Mouse (Mus musculus): ENCODE data around the gene Bach2. TPM values are rescaled to one million over a fixed set of nuclear protein-coding genes. Genes with fewer than 3 reads are reported as not detected.

Bach2 gene
- polyA plus RNA-seq, 1 experiment from 2014 or later: 5.8 TPM

DNA sequence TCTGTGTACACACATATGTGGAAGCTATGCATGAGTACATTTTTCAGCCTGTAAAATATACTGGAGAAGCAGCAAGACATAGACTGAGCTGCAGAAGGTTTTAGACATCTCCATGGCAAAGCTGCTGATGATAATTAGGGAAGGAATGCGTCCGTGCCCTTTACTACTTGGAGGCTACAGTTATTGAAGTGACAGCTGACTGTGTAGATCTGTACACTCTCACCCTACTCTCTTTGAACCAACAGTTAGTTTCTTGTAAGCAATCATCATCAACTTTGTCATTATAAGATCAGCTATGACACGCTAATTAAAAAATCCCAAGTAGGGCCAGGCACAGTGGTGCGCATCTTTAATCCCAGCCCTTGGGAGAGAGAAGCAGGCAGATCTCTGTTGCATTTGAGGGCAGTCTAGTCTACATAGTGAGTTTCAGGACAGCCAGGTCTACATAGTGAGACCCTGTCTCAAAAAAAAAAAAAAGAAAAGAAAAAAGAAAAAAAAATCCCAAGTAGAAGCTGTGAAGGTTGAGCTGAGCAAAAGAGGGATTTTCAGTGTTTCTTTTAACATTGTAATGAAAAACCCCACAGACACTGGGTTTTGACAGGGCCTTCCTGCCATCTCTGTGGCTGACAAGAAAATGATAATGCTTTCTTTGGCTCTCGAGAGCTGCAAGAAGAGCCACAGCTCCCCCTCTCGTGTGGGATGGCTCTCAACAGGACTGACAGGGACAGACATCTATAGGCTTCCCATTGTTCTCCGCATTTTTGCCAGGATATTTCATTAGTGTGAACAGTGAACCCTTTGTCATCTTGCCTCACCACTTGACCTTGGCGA, 322.3 kb downstream of the Bach2 start:
- Histone ChIP-seq H3K9me3 (no peaks in the 10 kb centered on the region), H3K4me1 (no peaks in the 10 kb centered on the region), H3K4me3 (no peak overlapping the region), H3K4me2 (no peak overlapping the region), H3K9ac (no peak overlapping the region), H3K36me3 (peaks cover 20% of the 10 kb centered on the region), H3K27me3 (no peaks in the 10 kb centered on the region), H3K27ac (no peak overlapping the region)
- ATAC-seq (ENCODE audit: insufficient number of reproducible peaks, low FRiP score, low TSS enrichment, low read depth): no peak
- 62% methylated on average over 8 of the region's 8 CpGs for WGBS

DNA sequence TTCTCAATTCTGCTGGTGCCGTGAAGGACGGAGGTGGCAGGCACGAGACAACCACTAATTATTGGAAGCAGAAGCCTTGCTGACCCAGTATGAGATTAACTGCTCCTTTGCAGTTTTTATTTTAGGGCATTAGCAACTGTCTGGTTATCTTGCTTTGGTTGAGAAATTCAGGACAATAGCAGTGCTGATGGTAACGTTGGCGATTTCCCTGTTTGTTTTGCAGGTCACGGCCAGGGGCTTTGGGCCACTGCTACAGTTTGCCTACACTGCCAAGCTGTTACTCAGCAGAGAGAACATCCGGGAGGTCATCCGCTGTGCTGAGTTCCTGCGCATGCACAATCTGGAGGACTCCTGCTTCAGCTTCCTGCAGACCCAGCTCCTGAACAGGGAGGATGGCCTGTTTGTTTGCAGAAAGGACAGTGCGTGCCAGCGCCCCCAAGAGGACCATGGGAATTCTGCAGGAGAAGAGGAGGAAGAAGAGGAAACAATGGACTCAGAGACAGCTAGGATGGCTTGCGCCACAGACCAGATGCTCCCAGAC, 323.0 kb downstream of the Bach2 start:
- Histone ChIP-seq H3K4me1 (no peaks in the 10 kb centered on the region), H3K4me2 (no peak overlapping the region), H3K27ac (no peak overlapping the region), H3K4me3 (no peak overlapping the region), H3K27me3 (no peaks in the 10 kb centered on the region), H3K9me3 (no peaks in the 10 kb centered on the region), H3K36me3 (peaks cover 20% of the 10 kb centered on the region), H3K9ac (no peak overlapping the region)
- 75% methylated on average over 12 of the region's 12 CpGs for WGBS
- no peak for ATAC-seq (ENCODE audit: insufficient number of reproducible peaks, low FRiP score, low TSS enrichment, low read depth)

GRCm38 (mm10) chr4:32562319-32563115, 323.9 kb downstream of the Bach2 start:
- Histone ChIP-seq H3K27me3 (no peaks in the 10 kb centered on the region), H3K4me2 (no peak overlapping the region), H3K9ac (no peak overlapping the region), H3K27ac (no peak overlapping the region), H3K4me3 (no peak overlapping the region), H3K4me1 (no peaks in the 10 kb centered on the region), H3K36me3 (peaks cover 20% of the 10 kb centered on the region), H3K9me3 (no peaks in the 10 kb centered on the region)
- ATAC-seq (ENCODE audit: insufficient number of reproducible peaks, low FRiP score, low TSS enrichment, low read depth): 0 out of 2 replicates have a peak, but pooled peaks have one; percentile 30
- WGBS: 93% methylated on average over 35 of the region's 35 CpGs

DNA sequence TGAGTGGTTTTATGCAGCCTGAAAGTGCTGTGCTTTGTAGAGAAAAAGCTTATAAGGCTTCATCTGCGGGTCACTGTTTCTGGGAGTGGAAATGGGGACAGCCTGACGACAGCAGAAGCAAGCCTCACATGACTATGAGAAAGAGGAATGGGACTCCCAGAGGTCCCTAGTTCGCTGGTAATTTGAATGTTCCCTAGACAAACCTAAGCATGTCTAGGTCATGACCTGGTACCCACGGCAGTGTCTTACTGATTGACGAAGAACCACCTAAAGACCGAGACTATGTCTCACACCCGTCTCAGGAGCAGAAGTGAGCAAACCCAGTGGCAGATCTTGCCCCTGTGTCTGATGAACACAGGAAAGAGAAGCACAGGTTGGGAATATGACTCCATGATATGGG, 325.8 kb downstream of the Bach2 start:
- no peaks in the 10 kb centered on the region for H3K9me3 ChIP-seq
- 81% methylated on average over 7 of the region's 7 CpGs for WGBS
- no peaks in the 10 kb centered on the region for H3K27me3 ChIP-seq
- H3K9ac ChIP-seq: no peak overlapping the region
- peaks cover 20% of the 10 kb centered on the region for H3K36me3 ChIP-seq
- H3K4me2 ChIP-seq: no peak overlapping the region
- no peak for ATAC-seq (ENCODE audit: insufficient number of reproducible peaks, low FRiP score, low TSS enrichment, low read depth)
- H3K4me1 ChIP-seq: no peaks in the 10 kb centered on the region
- H3K27ac ChIP-seq: no peak overlapping the region
- H3K4me3 ChIP-seq: no peak overlapping the region

DNA sequence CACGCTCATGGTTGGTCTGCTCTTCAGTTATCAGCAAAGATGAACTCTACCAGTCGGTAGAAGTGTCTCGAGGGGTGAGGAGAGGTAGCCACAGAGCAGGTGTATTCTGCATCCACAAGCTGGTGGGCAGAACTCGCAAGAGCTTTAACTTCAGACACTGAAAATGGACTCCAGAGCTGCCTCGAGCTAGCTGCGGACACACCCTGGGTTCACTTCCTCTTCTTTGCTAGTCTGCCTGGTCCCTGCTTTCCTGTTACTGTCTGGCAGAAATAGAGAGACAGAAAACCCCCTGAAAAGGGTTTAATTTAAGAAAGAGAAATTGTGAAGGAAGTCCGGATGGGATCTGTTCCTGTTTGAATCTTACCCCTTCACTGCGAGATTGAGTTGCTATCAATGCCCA, 326.3 kb downstream of the Bach2 start:
- Histone ChIP-seq H3K27ac (no peak overlapping the region), H3K4me2 (no peak overlapping the region), H3K9me3 (no peaks in the 10 kb centered on the region), H3K36me3 (peaks cover 20% of the 10 kb centered on the region), H3K9ac (no peak overlapping the region), H3K27me3 (no peaks in the 10 kb centered on the region), H3K4me3 (no peak overlapping the region), H3K4me1 (peaks cover under 1% of the 10 kb centered on the region; the same call in 1 of the 2 replicates)
- 88% methylated on average over 8 of the region's 8 CpGs for WGBS
- no peak for ATAC-seq (ENCODE audit: insufficient number of reproducible peaks, low FRiP score, low TSS enrichment, low read depth)

DNA sequence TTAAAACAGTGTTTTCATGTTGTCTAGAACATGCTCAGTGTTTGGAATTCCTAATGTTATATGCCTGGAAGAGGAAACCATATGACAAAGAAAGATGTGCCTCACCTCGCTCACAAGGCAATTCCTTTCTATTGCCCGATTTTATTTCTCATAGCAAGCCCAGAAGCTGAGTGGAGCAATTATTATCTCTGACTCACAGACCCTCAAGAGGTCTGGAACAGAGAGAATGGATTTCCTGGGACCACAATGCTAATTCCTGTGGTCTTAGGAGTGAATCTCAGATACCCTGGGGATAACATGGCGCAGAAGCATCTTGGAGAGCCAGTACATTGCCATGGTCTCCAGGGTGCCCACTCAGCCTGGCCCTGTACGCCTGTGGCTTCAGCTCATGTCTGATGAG, 330.4 kb downstream of the Bach2 start:
- Histone ChIP-seq H3K4me2 (no peak overlapping the region), H3K9ac (no peak overlapping the region), H3K9me3 (no peaks in the 10 kb centered on the region), H3K27me3 (no peaks in the 10 kb centered on the region), H3K27ac (no peak overlapping the region), H3K4me1 (peaks cover 6% of the 10 kb centered on the region; the same call in 1 of the 2 replicates), H3K4me3 (no peak overlapping the region), H3K36me3 (peaks cover 7% of the 10 kb centered on the region; the same call in 1 of the 2 replicates)
- ATAC-seq (ENCODE audit: insufficient number of reproducible peaks, low FRiP score, low TSS enrichment, low read depth): no peak
- 64% methylated on average over 4 of the region's 4 CpGs for WGBS

DNA sequence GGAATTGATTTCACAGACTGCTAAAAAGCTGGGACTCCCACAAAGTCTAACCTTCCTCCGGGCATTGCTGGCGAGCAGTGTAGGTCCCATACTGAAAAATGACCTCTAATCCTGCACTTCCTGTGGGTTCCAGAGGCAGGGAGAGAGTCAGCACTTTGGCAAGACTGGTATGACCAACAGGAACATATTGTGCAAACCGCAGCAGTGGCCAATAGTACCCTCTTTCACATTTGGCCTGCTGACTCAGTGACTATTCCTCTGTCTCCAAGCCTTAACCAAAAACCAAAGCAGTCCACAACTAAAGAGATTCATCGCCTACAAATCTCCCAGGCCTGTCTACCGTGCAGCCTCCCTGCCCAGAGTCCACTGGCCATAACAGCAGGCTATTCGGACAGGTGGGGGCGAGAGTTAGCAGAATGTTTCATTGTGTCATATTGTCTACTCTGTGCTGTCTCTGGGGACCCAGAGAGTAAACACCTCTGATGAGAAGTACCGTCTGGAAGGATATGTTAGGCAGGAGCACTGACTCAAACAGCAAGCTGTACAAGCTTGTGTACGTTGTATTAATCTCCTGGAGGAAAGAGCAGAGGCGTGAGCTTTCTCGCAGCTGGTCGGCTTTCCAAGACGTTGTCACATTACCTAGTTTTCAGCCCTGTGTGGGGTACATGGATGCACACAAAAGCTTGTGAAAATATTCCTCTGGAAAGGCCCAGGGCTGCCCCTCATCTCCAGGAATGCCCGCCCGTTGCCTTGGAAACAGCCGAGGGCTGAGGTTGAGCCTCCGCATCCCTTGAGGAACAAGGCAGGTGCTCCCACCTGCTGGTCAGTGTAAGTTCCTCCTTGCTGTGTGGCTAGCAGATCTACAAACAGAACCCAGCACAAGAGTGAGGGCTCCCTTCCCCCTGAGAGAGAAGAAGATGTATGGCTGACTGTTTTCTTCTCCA, 331.7 kb downstream of the Bach2 start:
- Histone ChIP-seq H3K4me1 (peaks cover 6% of the 10 kb centered on the region; the same call in 1 of the 2 replicates), H3K27me3 (no peaks in the 10 kb centered on the region), H3K9me3 (no peaks in the 10 kb centered on the region), H3K4me2 (no peak overlapping the region), H3K27ac (no peak overlapping the region; the same call in none of the 2 replicates), H3K9ac (no peak overlapping the region), H3K36me3 (no peaks in the 10 kb centered on the region), H3K4me3 (no peak overlapping the region)
- ATAC-seq (ENCODE audit: insufficient number of reproducible peaks, low FRiP score, low TSS enrichment, low read depth): no peak
- WGBS: 57% methylated on average over 17 of the region's 17 CpGs

GRCm38 (mm10) chr4:32570939-32571317, 332.3 kb downstream of the Bach2 start:
- no peak overlapping the region for H3K4me3 ChIP-seq
- H3K36me3 ChIP-seq: no peaks in the 10 kb centered on the region
- WGBS: 84% methylated on average over 8 of the region's 8 CpGs
- no peak overlapping the region for H3K4me2 ChIP-seq
- H3K27me3 ChIP-seq: no peaks in the 10 kb centered on the region
- no peaks in the 10 kb centered on the region for H3K9me3 ChIP-seq
- H3K27ac ChIP-seq: no peak overlapping the region; the same call in 1 of the 2 replicates
- H3K9ac ChIP-seq: no peak overlapping the region
- no peak for ATAC-seq (ENCODE audit: insufficient number of reproducible peaks, low FRiP score, low TSS enrichment, low read depth)
- H3K4me1 ChIP-seq: peaks cover 6% of the 10 kb centered on the region; the same call in 1 of the 2 replicates

DNA sequence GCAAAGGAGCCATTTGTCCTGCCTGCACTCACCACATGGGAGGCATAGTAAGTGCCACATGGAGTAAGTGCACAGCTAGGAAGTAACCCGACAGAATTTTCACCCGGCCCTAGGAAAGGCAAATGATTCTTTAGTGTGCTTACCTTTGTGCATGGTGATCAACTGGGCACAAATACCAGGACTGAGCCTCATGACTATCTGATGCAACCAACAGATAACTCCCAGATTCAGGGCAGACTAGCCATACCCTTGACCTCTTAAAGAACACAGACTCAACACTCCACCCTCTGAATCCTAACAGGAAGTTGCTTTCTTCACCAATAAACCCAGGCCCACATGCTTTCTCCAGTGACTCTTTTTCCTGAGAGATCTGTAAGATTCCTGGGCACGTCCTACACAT, 332.8 kb downstream of the Bach2 start:
- H3K9me3 ChIP-seq: no peaks in the 10 kb centered on the region
- peaks cover 6% of the 10 kb centered on the region; the same call in 1 of the 2 replicates for H3K4me1 ChIP-seq
- no peak overlapping the region for H3K4me2 ChIP-seq
- 0 out of 2 replicates have a peak, but pooled peaks cover 2% of the 10 kb centered on the region for H3K36me3 ChIP-seq
- 54% methylated on average over 3 of the region's 3 CpGs for WGBS
- no peaks in the 10 kb centered on the region for H3K27me3 ChIP-seq
- ATAC-seq (ENCODE audit: insufficient number of reproducible peaks, low FRiP score, low TSS enrichment, low read depth): no peak
- no peak overlapping the region for H3K27ac ChIP-seq
- H3K4me3 ChIP-seq: no peak overlapping the region
- H3K9ac ChIP-seq: no peak overlapping the region

- no peak overlapping the region for H3K9ac ChIP-seq
- peaks cover 6% of the 10 kb centered on the region; the same call in 1 of the 2 replicates for H3K4me1 ChIP-seq
- 0 out of 2 replicates have a peak, but pooled peaks have one; percentile 45 for ATAC-seq (ENCODE audit: insufficient number of reproducible peaks, low FRiP score, low TSS enrichment, low read depth)
- no peaks in the 10 kb centered on the region for H3K27me3 ChIP-seq
- WGBS: 61% methylated on average over 1 of the region's 1 CpGs
- no peak overlapping the region for H3K4me2 ChIP-seq
- H3K9me3 ChIP-seq: no peaks in the 10 kb centered on the region
- 0 out of 2 replicates have a peak, but pooled peaks cover 2% of the 10 kb centered on the region for H3K36me3 ChIP-seq
- no peak overlapping the region for H3K4me3 ChIP-seq
- H3K27ac ChIP-seq: no peak overlapping the region
Measured at GRCm38 (mm10) chr4:32572118-32572517, 333.5 kb downstream of the Bach2 start.

- 85% methylated on average over 5 of the region's 5 CpGs for WGBS
- Histone ChIP-seq H3K4me1 (peaks cover 6% of the 10 kb centered on the region; the same call in 1 of the 2 replicates), H3K9ac (no peak overlapping the region), H3K4me2 (no peak overlapping the region), H3K27me3 (no peaks in the 10 kb centered on the region), H3K36me3 (0 out of 2 replicates have a peak, but pooled peaks cover 2% of the 10 kb centered on the region), H3K4me3 (no peak overlapping the region), H3K9me3 (no peaks in the 10 kb centered on the region), H3K27ac (no peak overlapping the region)
- ATAC-seq (ENCODE audit: insufficient number of reproducible peaks, low FRiP score, low TSS enrichment, low read depth): no peak
Measured at GRCm38 (mm10) chr4:32573586-32573985, 335.0 kb downstream of the Bach2 start.
